Mouse (Mus musculus): ENCODE results near the gene Mblac1.

Mblac1 gene

GRCm38 (mm10) chr5:138193771-138194727 lies at the start of gene Mblac1:
Gene Mblac1 (plus strand): TSS chr5:138194314.
- DNase-seq (ENCODE audit: low read depth, low spot score): peak; percentile 83

GRCm38 (mm10) chr5:138154390-138154789 lies 39.7 kb upstream of the Mblac1 start:
- DNase-seq (ENCODE audit: low read depth, low spot score): no peak

- peak; percentile 88 for DNase-seq (ENCODE audit: low read depth, low spot score)
Observed at GRCm38 (mm10) chr5:138155443-138155976, 38.6 kb upstream of the Mblac1 start, which contains the start of gene Zfp113. Gene Zfp113 (minus strand): TSS chr5:138155744.

GRCm38 (mm10) chr5:138160224-138160762 lies 33.8 kb upstream of the Mblac1 start:
- DNase-seq (ENCODE audit: low read depth, low spot score): no peak

- DNase-seq (ENCODE audit: low read depth, low spot score): peak; percentile 82
Observed at GRCm38 (mm10) chr5:138160842-138161665, 33.1 kb upstream of the Mblac1 start, which contains the start of gene Cops6. Gene Cops6 (plus strand): TSS chr5:138161071.

- no peak for DNase-seq (ENCODE audit: low read depth, low spot score)
Observed at GRCm38 (mm10) chr5:138163046-138163445, 31.1 kb upstream of the Mblac1 start.

- DNase-seq (ENCODE audit: low read depth, low spot score): no peak
Observed at GRCm38 (mm10) chr5:138163610-138164009, 30.5 kb upstream of the Mblac1 start.

GRCm38 (mm10) chr5:138165594-138165993 lies 28.5 kb upstream of the Mblac1 start:
- DNase-seq (ENCODE audit: low read depth, low spot score): no peak

GRCm38 (mm10) chr5:138170936-138171561 lies 23.1 kb upstream of the Mblac1 start:
- peak; percentile 92 for DNase-seq (ENCODE audit: low read depth, low spot score)

GRCm38 (mm10) chr5:138171695-138172491 lies 22.2 kb upstream of the Mblac1 start, which contains the start of the genes Ap4m1 and Mcm7:
Gene Ap4m1 (plus strand): TSS chr5:138172002.
Gene Mcm7 (minus strand): TSS chr5:138172422.
- peak; percentile 98 for DNase-seq (ENCODE audit: low read depth, low spot score)

- DNase-seq (ENCODE audit: low read depth, low spot score): no peak
Observed at GRCm38 (mm10) chr5:138173217-138173616, 20.9 kb upstream of the Mblac1 start.

GRCm38 (mm10) chr5:138186950-138187638 lies 7.0 kb upstream of the Mblac1 start, which contains the start of the genes Taf6 and Cnpy4:
Gene Taf6 (minus strand): TSS chr5:138187451.
Gene Cnpy4 (plus strand): TSS chr5:138187485.
- peak; percentile 84 for DNase-seq (ENCODE audit: low read depth, low spot score)

GRCm38 (mm10) chr5:138187661-138188306 lies 6.3 kb upstream of the Mblac1 start:
- peak; percentile 75 for DNase-seq (ENCODE audit: low read depth, low spot score)

GRCm38 (mm10) chr5:138194755-138195345 lies 736 bp downstream of the Mblac1 start:
- DNase-seq (ENCODE audit: low read depth, low spot score): no peak

- DNase-seq (ENCODE audit: low read depth, low spot score): no peak
Observed at GRCm38 (mm10) chr5:138195463-138195862, 1.3 kb downstream of the Mblac1 start.

- no peak for DNase-seq (ENCODE audit: low read depth, low spot score)
Observed at GRCm38 (mm10) chr5:138199576-138199975, 5.5 kb downstream of the Mblac1 start.

- DNase-seq (ENCODE audit: low read depth, low spot score): no peak
Observed at GRCm38 (mm10) chr5:138202086-138202485, 8.0 kb downstream of the Mblac1 start.

GRCm38 (mm10) chr5:138207253-138207652 lies 13.1 kb downstream of the Mblac1 start:
- DNase-seq (ENCODE audit: low read depth, low spot score): no peak

Measured in skeletal muscle tissue, adult 2 months (tissue).